Mouse (Mus musculus) forebrain, embryonic 14.5 days (tissue): ENCODE results near the gene AI467606. TPM values are rescaled to one million over a fixed set of nuclear protein-coding genes. Genes with fewer than 3 reads are reported as not detected.

Source experiments
- ATAC-seq: fragments of 200-750 bp; cut with Nextera tagmentation; 2 replicates; pipeline ENCODE4 v1.8.0; 2017; ENCODE audit warnings: mild to moderate bottlenecking, moderate library complexity
- DNase-seq: peaks from one replicate; pipeline ENCODE4 v3.0.0-alpha.2; 2015; ENCODE audit warnings: low spot score
- H3K27ac ChIP-seq: fragments of 300-500 bp; sonication (generic); 2 replicates; pipeline ENCODE4 v1.5.1; 2014; ENCODE audit warnings: low read depth, mild to moderate bottlenecking, control low read depth, low read length, moderate library complexity
- H3K27me3 ChIP-seq: fragments of 300-500 bp; sonication (generic); replicated peaks from 2 replicates; pipeline ENCODE4 v1.6.1; 2014; ENCODE audit warnings: low read length, control low read depth, mixed read lengths; ENCODE audit not compliant: control insufficient read depth, insufficient read depth
- H3K36me3 ChIP-seq: fragments of 300-500 bp; sonication (generic); 2 replicates; pipeline ENCODE4 v1.6.1; 2014; ENCODE audit warnings: low read length, control low read depth; ENCODE audit not compliant: control insufficient read depth, insufficient read depth
- H3K4me1 ChIP-seq: fragments of 300-500 bp; sonication (generic); 2 replicates; pipeline ENCODE4 v1.6.1; 2014; ENCODE audit warnings: antibody characterized with exemption, low read length, control low read depth; ENCODE audit not compliant: control insufficient read depth, insufficient read depth
- H3K4me2 ChIP-seq: fragments of 300-500 bp; sonication (generic); 2 replicates; pipeline ENCODE4 v1.6.1; 2014; ENCODE audit warnings: mild to moderate bottlenecking, control low read depth, low read length
- H3K4me3 ChIP-seq: fragments of 300-500 bp; sonication (generic); 2 replicates; pipeline ENCODE4 v1.5.1; 2014; ENCODE audit warnings: low read depth, low read length, control low read depth
- H3K9ac ChIP-seq: fragments of 300-500 bp; sonication (generic); 2 replicates; pipeline ENCODE4 v1.6.1; 2014; ENCODE audit warnings: mild to moderate bottlenecking, low read length, control low read depth, moderate library complexity
- H3K9me3 ChIP-seq: fragments of 300-500 bp; sonication (generic); replicated peaks from 2 replicates; pipeline ENCODE4 v1.6.1; 2016; ENCODE audit warnings: low read length, control low read depth, mixed read lengths; ENCODE audit not compliant: control insufficient read depth
- WGBS: fragments of 180-500 bp; shearing (Covaris S2); extraction: QIAGEN DNeasy Blood & Tissue Kit; methylation state at CpG from one replicate; pipeline ENCODE4 v1.1.7; 2014; 5-methylcytosine and 5-hydroxymethylcytosine counted together
- polyA plus RNA-seq: library from polyadenylated mRNA; unstranded; fragments of >200 nt; fragmentation: Nextera tagmentation; extraction: Ambion mirVana; gene quantifications from 2 replicates; pipeline ENCODE4 v1.2.1, GENCODE M21; 2014

The AI467606 gene
- polyA plus RNA-seq, 1 experiment from 2014 or later, result 1.5 TPM

- ATAC-seq (no peak), DNase-seq (peak; percentile 53)
- no peak overlapping the region for H3K4me2 ChIP-seq
- H3K27ac ChIP-seq, result no peak overlapping the region
- no peak overlapping the region for H3K9ac ChIP-seq
- no peaks in the 10 kb centered on the region for H3K4me1 ChIP-seq
- H3K9me3 ChIP-seq, result no peaks in the 10 kb centered on the region
- WGBS, result 51% methylated on average over 12 of the region's 12 CpGs
- H3K36me3 ChIP-seq, result no peaks in the 10 kb centered on the region
- H3K27me3 ChIP-seq, result no peaks in the 10 kb centered on the region
- no peak overlapping the region for H3K4me3 ChIP-seq
These were observed 22.6 kb downstream of the AI467606 start for GRCm38 (mm10) chr7:127113614-127114259.

DNA sequence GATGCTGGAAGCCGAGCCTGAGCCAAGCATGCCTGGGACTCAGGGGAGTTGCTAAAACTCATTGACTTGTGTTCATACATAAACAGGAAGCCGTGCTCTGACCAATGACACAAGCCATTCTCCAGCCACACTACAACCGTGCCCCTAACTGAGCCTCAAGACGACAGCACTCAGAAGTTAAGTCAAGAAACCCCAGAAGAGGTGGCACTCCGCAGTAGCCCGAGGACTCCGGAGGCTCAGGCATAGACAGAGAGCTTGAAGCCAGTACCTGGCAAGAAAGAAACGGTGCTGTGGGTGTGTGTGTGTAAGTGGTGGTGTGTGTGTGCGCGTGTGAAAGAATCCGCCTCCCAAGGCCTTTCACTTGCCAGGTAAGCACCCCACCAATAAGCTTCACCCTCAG is 23.8 kb downstream of the AI467606 start:
- Histone ChIP-seq H3K4me1 (no peaks in the 10 kb centered on the region), H3K9me3 (no peaks in the 10 kb centered on the region), H3K4me3 (no peak overlapping the region), H3K27me3 (no peaks in the 10 kb centered on the region), H3K36me3 (no peaks in the 10 kb centered on the region), H3K9ac (no peak overlapping the region), H3K27ac (no peak overlapping the region), H3K4me2 (no peak overlapping the region)
- no peak for ATAC-seq
- WGBS, result 88% methylated on average over 11 of the region's 11 CpGs
- DNase-seq, result no peak

DNA sequence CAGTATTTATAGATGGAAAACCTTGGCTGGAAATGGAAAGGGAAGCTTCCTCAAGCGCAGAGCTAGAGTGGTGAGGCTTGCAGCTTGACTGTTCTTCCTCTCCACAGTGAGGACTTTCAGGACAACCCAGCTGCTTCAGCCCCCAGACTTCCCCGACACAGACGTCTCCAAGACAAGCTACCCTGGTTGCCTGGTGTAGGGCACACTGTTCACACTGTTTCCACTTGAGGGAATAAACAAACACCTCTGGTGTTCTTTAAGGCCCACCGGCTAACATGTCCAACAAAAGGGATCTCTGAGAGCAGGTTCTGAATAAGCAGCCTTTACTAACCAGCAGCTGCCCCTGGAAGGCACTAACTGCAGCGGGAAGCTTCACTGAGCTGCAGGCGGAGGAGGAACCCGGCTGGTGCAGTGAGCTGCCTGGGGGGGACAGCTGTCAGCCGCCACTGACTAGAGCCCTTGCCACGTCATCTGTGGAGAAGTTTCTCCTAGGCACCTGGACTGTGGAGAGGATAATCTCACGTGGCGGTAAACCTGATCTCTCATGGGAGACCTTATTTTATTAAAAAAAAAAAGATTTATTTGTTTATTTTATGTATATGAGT is 25.3 kb downstream of the AI467606 start:
- Histone ChIP-seq H3K4me1 (no peaks in the 10 kb centered on the region), H3K4me3 (no peak overlapping the region), H3K9me3 (no peaks in the 10 kb centered on the region), H3K27ac (no peak overlapping the region), H3K27me3 (no peaks in the 10 kb centered on the region), H3K4me2 (no peak overlapping the region), H3K36me3 (no peaks in the 10 kb centered on the region), H3K9ac (no peak overlapping the region)
- DNase-seq (no peak), ATAC-seq (no peak)
- 58% methylated on average over 11 of the region's 11 CpGs for WGBS

DNA sequence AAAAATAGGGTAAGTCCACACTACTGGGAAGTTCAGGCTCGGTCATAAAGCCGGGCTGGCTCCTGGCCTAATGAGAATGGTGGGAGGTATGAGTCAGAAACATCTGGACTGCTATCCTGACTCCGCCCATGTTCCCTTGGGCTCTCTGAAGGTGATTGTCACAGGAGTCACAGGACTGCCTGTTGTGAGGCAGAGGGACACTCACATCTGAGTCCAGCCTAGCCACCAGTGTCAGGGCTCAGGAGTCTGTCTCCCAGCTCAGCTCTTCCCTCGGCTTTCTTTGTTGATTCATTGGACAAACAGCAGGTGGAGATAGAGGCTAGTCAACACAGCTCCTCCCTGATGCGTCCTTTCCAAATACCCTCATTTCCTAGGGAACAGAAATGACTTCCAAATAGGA is 26.8 kb downstream of the AI467606 start:
- Histone ChIP-seq H3K9me3 (no peaks in the 10 kb centered on the region), H3K4me1 (no peaks in the 10 kb centered on the region), H3K36me3 (no peaks in the 10 kb centered on the region), H3K27me3 (no peaks in the 10 kb centered on the region), H3K4me2 (no peak overlapping the region), H3K4me3 (no peak overlapping the region), H3K27ac (no peak overlapping the region), H3K9ac (no peak overlapping the region)
- ATAC-seq, result no peak
- DNase-seq, result no peak
- 57% methylated on average over 5 of the region's 5 CpGs for WGBS

- WGBS, result 65% methylated on average over 14 of the region's 14 CpGs
- Histone ChIP-seq H3K9ac (no peak overlapping the region), H3K4me2 (no peak overlapping the region), H3K4me1 (no peaks in the 10 kb centered on the region), H3K27ac (no peak overlapping the region), H3K4me3 (no peak overlapping the region), H3K27me3 (no peaks in the 10 kb centered on the region), H3K9me3 (peaks cover under 1% of the 10 kb centered on the region; the same call in 1 of the 2 replicates), H3K36me3 (no peaks in the 10 kb centered on the region)
- DNase-seq (no peak), ATAC-seq (no peak)
These were observed 27.7 kb downstream of the AI467606 start for GRCm38 (mm10) chr7:127118671-127119445.

DNA sequence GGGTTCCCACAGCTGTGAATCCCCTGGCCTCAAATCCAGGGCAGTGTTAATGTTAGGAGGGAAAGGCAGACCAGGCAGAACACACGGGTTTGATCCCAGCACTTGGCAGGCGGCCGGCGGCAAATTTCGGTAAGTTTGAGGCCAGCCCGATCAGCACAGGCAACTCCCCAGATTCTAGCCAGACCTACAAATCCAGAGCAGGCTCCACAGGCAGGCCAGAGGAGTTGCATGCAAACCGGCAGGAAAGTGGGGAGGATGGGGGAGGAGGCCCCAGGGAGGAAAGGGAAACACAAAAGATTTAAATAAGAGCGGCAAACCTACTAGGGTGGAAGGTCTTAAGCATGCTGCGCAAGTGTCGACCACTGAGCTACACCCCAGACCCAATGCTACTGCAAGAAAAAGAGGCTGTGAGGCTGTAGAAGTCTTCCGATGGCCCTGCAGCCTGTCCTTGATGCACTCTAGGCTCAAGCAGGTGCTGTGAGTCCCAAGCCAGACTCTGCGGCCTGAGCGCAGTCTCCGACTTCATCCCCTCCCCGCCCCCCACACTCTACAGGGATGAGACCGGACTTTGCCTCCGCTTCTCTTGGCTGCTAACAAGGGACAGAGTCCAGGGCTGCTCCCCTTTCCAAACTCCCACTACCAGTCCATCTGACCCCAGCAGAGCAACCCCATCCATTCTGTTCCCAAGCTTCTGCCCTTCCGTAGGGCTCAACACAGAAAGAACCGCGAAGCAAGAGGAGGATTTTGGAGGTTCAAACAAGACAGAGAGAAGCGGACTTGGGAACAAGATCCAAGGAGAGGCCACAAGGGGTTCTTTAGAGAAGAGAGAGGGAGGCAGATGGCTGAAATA is 30.1 kb downstream of the AI467606 start:
- Histone ChIP-seq H3K4me3 (no peak overlapping the region), H3K27ac (no peak overlapping the region), H3K4me1 (no peaks in the 10 kb centered on the region), H3K9me3 (peaks cover 5% of the 10 kb centered on the region; the same call in 1 of the 2 replicates), H3K36me3 (no peaks in the 10 kb centered on the region), H3K9ac (no peak overlapping the region), H3K4me2 (no peak overlapping the region), H3K27me3 (no peaks in the 10 kb centered on the region)
- ATAC-seq (no peak), DNase-seq (no peak)
- WGBS, result 6% methylated on average over 21 of the region's 21 CpGs

DNA sequence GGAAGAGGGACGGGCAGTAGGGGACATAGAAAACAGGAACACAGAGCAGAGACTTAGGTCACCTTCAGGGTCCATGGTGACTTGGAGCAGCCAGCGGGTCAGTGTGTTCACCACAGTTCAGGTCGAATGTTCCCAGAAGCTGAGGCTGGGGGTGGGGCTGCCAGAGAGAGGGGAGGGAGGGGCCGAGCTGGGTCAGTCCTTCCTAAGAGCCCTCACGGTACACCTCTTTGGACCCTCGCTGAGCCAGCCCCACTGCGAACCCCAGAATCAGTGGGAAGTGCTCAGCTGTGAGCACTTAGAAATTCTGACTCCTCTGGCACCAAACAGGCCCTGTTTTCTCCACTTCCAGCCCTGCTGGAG is 30.7 kb downstream of the AI467606 start, which contains the start of gene Qprt:
Gene Qprt (minus strand): TSS at position 316 of the 360 bp plus-strand sequence.
- Histone ChIP-seq H3K9me3 (peaks cover 5% of the 10 kb centered on the region; the same call in 1 of the 2 replicates), H3K36me3 (no peaks in the 10 kb centered on the region), H3K4me2 (no peak within 1 kb of the TSS), H3K4me3 (no peak within 1 kb of the TSS), H3K27ac (no peak within 1 kb of the TSS), H3K27me3 (no peaks in the 10 kb centered on the region), H3K4me1 (no peaks in the 10 kb centered on the region), H3K9ac (no peak within 1 kb of the TSS)
- DNase-seq, result no peak
- WGBS, result 15% methylated on average over 6 of the region's 7 CpGs
- no peak for ATAC-seq

GRCm38 (mm10) chr7:127129638-127130037 is 38.5 kb downstream of the AI467606 start:
- Histone ChIP-seq H3K4me3 (no peak overlapping the region), H3K4me2 (no peak overlapping the region), H3K4me1 (no peaks in the 10 kb centered on the region), H3K9me3 (no peaks in the 10 kb centered on the region), H3K9ac (no peak overlapping the region), H3K36me3 (no peaks in the 10 kb centered on the region), H3K27ac (no peak overlapping the region), H3K27me3 (no peaks in the 10 kb centered on the region)
- ATAC-seq (peak; percentile 55; the same call in 1 of the 2 replicates), DNase-seq (peak; percentile 67)
- WGBS, result 10% methylated on average over 4 of the region's 4 CpGs
